8 mouse cellular contexts compared by ENCODE assay signal in the genomic region with DNA sequence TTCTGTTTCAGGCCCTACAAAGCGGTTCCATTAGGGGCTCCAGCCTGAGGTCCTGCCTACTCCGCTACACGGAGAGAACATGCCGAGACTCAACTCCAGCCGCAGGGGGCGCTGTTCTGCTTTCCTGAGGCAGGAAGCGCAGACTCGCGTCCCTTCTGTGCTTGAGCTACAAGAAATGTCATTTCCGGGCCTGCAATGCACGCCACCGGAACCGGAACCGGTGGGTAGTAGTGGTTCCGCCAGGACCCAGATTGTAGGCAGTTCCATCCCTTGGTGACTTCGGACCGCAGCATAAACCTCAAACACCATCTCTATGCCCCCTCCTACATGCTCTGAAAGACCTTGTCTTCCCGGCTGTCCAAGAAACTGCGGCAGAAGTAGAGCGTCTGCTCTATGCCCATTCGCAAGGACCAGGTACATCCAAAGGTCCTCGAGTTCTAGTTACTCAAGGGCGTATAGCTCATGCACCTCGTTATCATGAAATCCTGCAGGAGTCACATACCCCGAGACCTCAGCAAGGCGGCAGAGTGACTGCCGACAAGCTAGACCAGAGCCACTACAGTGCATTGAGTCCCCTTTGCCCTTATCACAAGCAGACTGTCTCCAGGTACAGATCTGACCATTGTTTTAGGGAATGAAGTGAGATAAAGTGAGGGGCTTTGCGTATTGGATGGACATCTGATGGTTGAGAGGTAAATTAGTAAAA. TPM values are rescaled to one million over a fixed set of nuclear protein-coding genes. Genes with fewer than 3 reads are reported as not detected.
DNase-seq lines count a peak whose midpoint lies in the region; ATAC-seq and TF ChIP-seq lines count a peak whose summit lies in the region.

A gene (plus strand): TSS at position 254 of the 706 bp plus-strand sequence.

- no peaks in the 10 kb centered on the region for H3K36me3 ChIP-seq in embryonic facial prominence, embryonic 14.5 days (ENCODE audit: control insufficient read depth, insufficient read depth, low read length)
- no peaks in the 10 kb centered on the region for H3K36me3 ChIP-seq in limb, embryonic 14.5 days (ENCODE audit: control insufficient read depth, insufficient read depth, low read length)
- no peaks in the 10 kb centered on the region for H3K36me3 ChIP-seq in midbrain, postnatal 0 days (ENCODE audit: insufficient read depth, low read length)

- 0 out of 2 replicates have a peak, but pooled peaks have one; percentile 42 for TF ChIP-seq POLR2A in limb, embryonic 14.5 days (IDR thresholded peaks at IDR 0.05; ENCODE audit: borderline replicate concordance, extremely low read depth, insufficient read depth, insufficient read length)

- H3K27me3 ChIP-seq in embryonic facial prominence, embryonic 14.5 days (replicated peaks; ENCODE audit: control insufficient read depth, insufficient read depth, low read length), result no peaks in the 10 kb centered on the region
- H3K27me3 ChIP-seq in limb, embryonic 14.5 days (ENCODE audit: control insufficient read depth, insufficient read depth, low read length), result no peaks in the 10 kb centered on the region
- no peaks in the 10 kb centered on the region for H3K27me3 ChIP-seq in midbrain, postnatal 0 days (ENCODE audit: insufficient read depth, low read length)

- 2% methylated on average over 28 of the region's 28 CpGs for WGBS in embryonic facial prominence, embryonic 14.5 days
- 2% methylated on average over 28 of the region's 28 CpGs for WGBS in limb, embryonic 14.5 days
- WGBS in midbrain, postnatal 0 days, result 1% methylated on average over 28 of the region's 28 CpGs

- peak within 1 kb of the TSS; percentile 69 for H3K4me3 ChIP-seq in embryonic facial prominence, embryonic 14.5 days (ENCODE audit: low read depth, low read length)
- H3K4me3 ChIP-seq in limb, embryonic 14.5 days (replicated peaks; ENCODE audit: low read length), result peak within 1 kb of the TSS; percentile 42
- peak within 1 kb of the TSS; percentile 65 for H3K4me3 ChIP-seq in midbrain, postnatal 0 days (ENCODE audit: low read depth, low read length)

- peak; percentile 100 for TF ChIP-seq CTCF in midbrain, postnatal 0 days (IDR thresholded peaks at IDR 0.05)

- H3K9me3 ChIP-seq in embryonic facial prominence, embryonic 14.5 days (ENCODE audit: control insufficient read depth, low read length), result no peaks in the 10 kb centered on the region
- H3K9me3 ChIP-seq in limb, embryonic 14.5 days (ENCODE audit: control insufficient read depth, low read length), result no peaks in the 10 kb centered on the region
- no peaks in the 10 kb centered on the region for H3K9me3 ChIP-seq in midbrain, postnatal 0 days (ENCODE audit: low read length)

- ATAC-seq in embryonic facial prominence, embryonic 14.5 days (ENCODE audit: low read depth), result peak; percentile 91
- ATAC-seq in limb, embryonic 14.5 days (ENCODE audit: low FRiP score, low read depth), result peak; percentile 81
- ATAC-seq in midbrain, postnatal 0 days (ENCODE audit: low FRiP score), result peak; percentile 90

- peak within 1 kb of the TSS; percentile 70 for H3K9ac ChIP-seq in embryonic facial prominence, embryonic 14.5 days (ENCODE audit: low read depth, low read length)
- peak within 1 kb of the TSS; percentile 50 for H3K9ac ChIP-seq in limb, embryonic 14.5 days (ENCODE audit: low read depth, low read length, severe bottlenecking)
- peak within 1 kb of the TSS; percentile 72 for H3K9ac ChIP-seq in midbrain, postnatal 0 days (replicated peaks; ENCODE audit: low read length, poor library complexity, severe bottlenecking)

- H3K4me1 ChIP-seq in embryonic facial prominence, embryonic 14.5 days (ENCODE audit: control insufficient read depth, insufficient read depth, low read length), result peaks cover 7% of the 10 kb centered on the region
- peaks cover 8% of the 10 kb centered on the region for H3K4me1 ChIP-seq in limb, embryonic 14.5 days (ENCODE audit: control insufficient read depth, insufficient read depth, low read length)
- peaks cover 9% of the 10 kb centered on the region; the same call in 1 of the 2 replicates for H3K4me1 ChIP-seq in midbrain, postnatal 0 days (ENCODE audit: insufficient read depth, low read length)

- DNase-seq in 3T3-L1 (ENCODE audit: low read depth, low spot score), result peak; percentile 85
- DNase-seq in adrenal gland, postnatal 4 days (ENCODE audit: low spot score in 2 of 2), result peak; percentile 91 to 92
- DNase-seq in embryonic facial prominence, embryonic 14.5 days (ENCODE audit: low spot score), result peak; percentile 99
- peak; percentile 93 for DNase-seq in heart, adult 8-10 months (ENCODE audit: low spot score)
- peak; percentile 95 for DNase-seq in kidney, adult 9 months
- DNase-seq in limb, embryonic 14.5 days (ENCODE audit: low spot score), result peak; percentile 97
- DNase-seq in midbrain, postnatal 0 days (ENCODE audit: low spot score), result peak; percentile 99
- DNase-seq in spleen, postnatal 14 days (ENCODE audit: low spot score in 2 of 2), result peak; percentile 81 to 93

- peak within 1 kb of the TSS; percentile 11 for H3K27ac ChIP-seq in embryonic facial prominence, embryonic 14.5 days (replicated peaks; ENCODE audit: low read depth, low read length)
- H3K27ac ChIP-seq in limb, embryonic 14.5 days (replicated peaks; ENCODE audit: low read depth, low read length), result no peak within 1 kb of the TSS
- peak within 1 kb of the TSS; percentile 82 for H3K27ac ChIP-seq in midbrain, postnatal 0 days (ENCODE audit: low read depth, low read length)

- H3K4me2 ChIP-seq in embryonic facial prominence, embryonic 14.5 days (ENCODE audit: low read depth, low read length), result peak within 1 kb of the TSS; percentile 95
- peak within 1 kb of the TSS; percentile 70 for H3K4me2 ChIP-seq in limb, embryonic 14.5 days (replicated peaks; ENCODE audit: low read depth, low read length, severe bottlenecking)
- H3K4me2 ChIP-seq in midbrain, postnatal 0 days (ENCODE audit: low read depth, low read length, poor library complexity, severe bottlenecking), result peak within 1 kb of the TSS; percentile 91

RNA-seq across cellular contexts. Expression of the gene that starts here (rescaled TPM):
- total RNA-seq in adrenal gland, postnatal 4 days (2021), result 100 to 1,000 TPM; 141 to 142 TPM
- 229 and 261 TPM in 2 replicates for polyA plus RNA-seq in embryonic facial prominence, embryonic 14.5 days (2014; fragmentation: Nextera tagmentation; extraction: Ambion mirVana)
- total RNA-seq in heart, adult 8-10 months (2022), result 10 to 100 TPM; 55.2 to 67.1 (median 65.5) TPM
- polyA plus RNA-seq in limb, embryonic 14.5 days (2012; rRNA removed), result 167 and 183 TPM in 2 replicates
- 203 and 228 TPM in 2 replicates for polyA plus RNA-seq in limb, embryonic 14.5 days (2014; fragmentation: Nextera tagmentation; extraction: Ambion mirVana)
- total RNA-seq in midbrain, postnatal 0 days (2014; rRNA removed), result 45.0 and 85.3 TPM in 2 replicates
- polyA plus RNA-seq in midbrain, postnatal 0 days (2015; fragmentation: Nextera tagmentation; extraction: Ambion mirVana), result 80.6 and 86.8 TPM in 2 replicates
